Mouse (Mus musculus) stomach, adult 2 months (tissue): ENCODE data around the gene 1520401A03Rik. TPM values are rescaled to one million over a fixed set of nuclear protein-coding genes. Genes with fewer than 3 reads are reported as not detected.

Source experiments
- polyA plus RNA-seq: library from polyadenylated mRNA; depleted of rRNA; stranded (reverse); fragments of >200 nt; gene quantifications from 2 replicates; pipeline ENCODE4 v1.2.3, GENCODE M21; 2012; rRNA removed

The 1520401A03Rik gene
- not detected in 2 replicates for polyA plus RNA-seq

GRCm38 (mm10) chr17:23722376-23723125 lies at the start of gene 1520401A03Rik:
Gene 1520401A03Rik (minus strand): TSS chr17:23722783.

GRCm38 (mm10) chr17:23771284-23772218 lies 49.0 kb upstream of the 1520401A03Rik start, which contains the start of gene Flywch1:
Gene Flywch1 (minus strand): TSS chr17:23771602.

DNA sequence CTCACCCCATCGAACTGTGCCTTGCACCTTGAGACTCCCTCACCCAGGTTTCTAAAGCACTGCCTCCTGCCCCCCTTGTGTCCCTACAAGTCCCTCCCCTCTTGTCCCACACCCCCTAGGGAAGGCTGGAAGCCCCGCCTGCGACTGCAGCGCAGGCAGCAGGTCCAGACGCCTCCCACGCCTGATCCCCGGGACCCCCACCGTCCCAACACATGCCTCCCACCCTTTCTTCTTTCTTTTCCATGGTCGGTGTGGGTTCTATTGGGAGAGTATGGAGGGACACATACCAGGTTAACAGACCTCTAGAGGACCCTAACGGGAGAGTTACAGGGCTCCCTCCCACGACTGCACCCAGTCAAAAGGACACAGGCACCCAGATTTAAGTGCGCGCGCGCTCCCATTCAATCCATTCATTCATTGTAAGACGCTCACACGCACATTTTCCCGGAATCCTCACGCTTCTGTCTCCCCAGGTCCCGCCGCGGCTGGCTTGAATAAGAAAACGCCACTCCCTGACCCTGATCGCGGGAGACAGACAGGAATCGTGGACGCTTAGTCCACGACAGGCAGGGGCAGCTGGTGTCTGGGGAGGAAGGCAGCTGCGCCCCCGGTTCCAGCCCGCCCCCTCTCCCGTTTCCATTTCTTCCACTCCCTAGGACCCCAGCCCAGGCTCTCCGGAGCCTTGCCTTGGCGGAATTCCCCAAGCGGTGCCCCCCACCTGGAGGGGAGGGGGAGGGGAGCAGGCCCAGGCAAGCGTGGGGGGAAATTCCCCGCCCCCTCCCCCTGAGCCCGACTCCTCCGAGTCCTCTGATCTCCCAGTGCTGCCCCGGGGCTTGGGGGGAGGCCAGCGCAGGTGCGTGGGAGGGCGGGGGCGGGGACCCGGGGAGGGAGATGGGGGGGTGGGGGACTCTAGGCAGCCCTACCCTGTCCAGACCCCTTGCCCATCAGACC lies 23.0 kb upstream of the 1520401A03Rik start, which contains the start of gene Kremen2:
TSS of gene Kremen2 (minus strand) at position 533 of the 951 bp plus-strand sequence.

GRCm38 (mm10) chr17:23740598-23741021 lies 18.0 kb upstream of the 1520401A03Rik start, which contains the start of gene Paqr4:
Gene Paqr4 (minus strand): TSS chr17:23740867.

DNA sequence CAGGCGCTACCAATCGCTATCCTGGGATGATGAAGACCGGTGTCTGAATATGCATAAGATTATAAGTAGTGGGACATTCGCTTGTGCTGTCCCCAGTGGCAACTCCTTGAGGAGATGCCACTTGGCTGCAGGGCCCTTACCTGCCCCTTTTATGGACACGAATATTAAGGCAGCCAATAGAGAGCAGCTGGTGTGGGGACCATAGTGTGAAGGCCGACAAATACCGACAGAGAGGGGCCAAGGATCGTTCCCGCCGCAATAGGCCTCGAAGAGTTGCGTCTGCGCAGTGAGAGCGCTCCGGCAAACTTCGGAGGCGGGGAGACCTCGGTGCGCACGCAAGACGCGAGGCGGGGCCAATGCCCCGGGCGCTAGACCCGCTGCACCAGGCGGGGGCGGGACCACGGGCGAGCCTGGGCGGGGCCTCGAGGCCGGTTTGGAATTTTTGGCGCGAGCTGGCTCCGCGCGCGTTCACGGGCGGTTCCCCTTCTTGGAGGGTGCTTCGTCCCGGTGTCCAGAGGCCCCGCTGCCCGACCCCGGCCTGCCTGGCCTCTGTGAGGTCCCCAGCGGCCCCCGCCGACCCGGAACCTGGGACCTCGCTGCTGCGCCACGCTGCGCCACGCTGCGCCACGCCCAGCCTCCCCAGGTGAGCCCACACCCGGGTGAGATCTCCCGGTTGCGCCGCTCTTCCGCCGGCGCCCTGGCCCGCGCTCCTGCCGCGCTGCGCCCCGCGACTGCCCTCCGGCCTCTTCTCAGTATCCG lies 3.6 kb upstream of the 1520401A03Rik start, which contains the start of gene Pkmyt1:
TSS of gene Pkmyt1 (plus strand) at position 338 of the 759 bp plus-strand sequence.

GRCm38 (mm10) chr17:23683856-23684672 lies 38.5 kb downstream of the 1520401A03Rik start, which contains the start of gene Cldn9:
Gene Cldn9 (minus strand): TSS chr17:23684026.

DNA sequence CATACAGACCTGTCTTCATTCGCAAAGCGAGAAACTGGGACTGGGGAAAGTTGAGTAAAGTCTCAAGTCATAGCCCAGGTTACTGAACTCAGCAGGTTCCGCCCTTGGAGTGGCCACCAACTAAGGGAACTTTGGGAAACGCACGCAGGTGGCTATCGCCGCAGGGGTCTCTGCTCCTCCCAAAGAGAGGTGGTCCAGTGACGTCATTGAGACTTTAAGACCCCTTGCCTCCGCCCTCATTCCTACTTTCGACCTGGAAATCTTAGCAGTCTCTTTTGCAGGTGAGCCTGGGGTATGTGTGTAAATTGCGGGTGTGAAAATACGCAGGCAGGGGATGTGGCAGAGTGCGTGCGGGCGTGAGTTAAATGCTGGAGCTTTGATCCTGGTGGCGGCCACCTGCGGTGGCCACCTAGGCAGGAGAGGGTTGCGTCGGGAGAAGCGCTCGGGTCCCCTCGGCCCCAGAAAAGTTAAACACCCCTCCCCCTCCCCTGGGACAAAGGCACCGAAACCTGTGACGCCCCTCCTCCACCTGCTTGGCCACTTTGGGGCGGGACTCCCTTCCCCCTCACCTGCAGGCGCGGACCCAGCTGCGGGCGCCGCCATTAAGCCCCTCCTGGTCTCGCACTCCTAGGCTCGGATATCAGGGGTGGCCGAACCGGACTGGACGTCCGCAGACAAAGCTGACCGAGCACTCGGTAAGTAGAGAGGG lies 43.3 kb downstream of the 1520401A03Rik start, which contains the start of gene Cldn6:
TSS of gene Cldn6 (plus strand) at position 123 of the 709 bp plus-strand sequence.

GRCm38 (mm10) chr17:23677236-23677679 lies 45.3 kb downstream of the 1520401A03Rik start, which contains the start of gene Tnfrsf12a:
Gene Tnfrsf12a (minus strand): TSS chr17:23677468.

GRCm38 (mm10) chr17:23673424-23674073 lies 49.0 kb downstream of the 1520401A03Rik start, which contains the start of the genes Hcfc1r1 and Thoc6:
Gene Hcfc1r1 (plus strand): TSS chr17:23673596.
Gene Thoc6 (minus strand): TSS chr17:23673882.

DNA sequence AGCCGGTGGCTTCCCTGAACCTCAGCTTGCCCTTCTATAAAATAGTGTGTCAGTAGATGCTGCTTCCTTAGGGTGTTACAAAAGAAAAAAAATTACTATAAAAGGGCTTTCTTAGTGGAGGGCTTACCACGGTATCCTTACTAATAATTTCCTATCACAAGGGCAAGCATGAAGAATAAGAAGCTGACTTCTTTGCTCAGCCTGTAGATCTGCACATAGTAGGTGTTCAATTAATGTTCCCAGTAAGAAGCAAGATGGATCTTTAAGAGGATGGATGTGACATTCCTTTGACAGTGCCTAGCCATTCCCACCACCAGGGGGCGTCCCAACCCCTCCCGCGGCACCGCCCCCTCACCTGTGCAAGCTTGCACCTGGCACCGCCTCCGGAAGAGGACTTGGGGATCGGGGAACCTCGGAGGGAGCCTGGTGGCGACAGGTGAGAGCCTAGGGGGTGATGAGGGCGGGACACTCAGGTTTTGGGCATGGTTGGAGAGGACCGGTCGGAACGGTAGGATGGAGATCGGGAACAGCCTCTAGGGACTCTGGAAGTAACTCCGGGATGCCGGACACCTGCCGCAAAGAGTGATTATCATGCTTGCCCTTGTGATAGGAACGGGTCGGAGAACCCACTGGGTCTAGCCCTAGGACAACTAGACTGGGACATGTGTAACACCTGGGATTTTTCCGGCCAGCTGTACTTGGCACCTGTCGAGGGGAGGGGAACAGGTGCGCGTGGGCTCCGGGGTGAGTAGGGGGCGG lies 62.3 kb downstream of the 1520401A03Rik start, which contains the start of gene Bicdl2:
TSS of gene Bicdl2 (plus strand) at position 390 of the 759 bp plus-strand sequence.

Other genes with a start within 250 kb of the 1520401A03Rik start
- gene Vmn2r117, start 243.1 kb downstream of the 1520401A03Rik start, polyA plus RNA-seq: not detected in 2 replicates
- gene Zfp213, start 158.5 kb downstream of the 1520401A03Rik start, polyA plus RNA-seq: 6.8 and 7.8 TPM in 2 replicates
- gene Zfp13, start 123.3 kb downstream of the 1520401A03Rik start, polyA plus RNA-seq: 7.4 and 8.7 TPM in 2 replicates
- gene Zscan10, start 121.9 kb downstream of the 1520401A03Rik start, polyA plus RNA-seq: 0.06 TPM in 1 of 2 replicates, not detected in the other
- gene Mmp25, start 77.5 kb downstream of the 1520401A03Rik start, polyA plus RNA-seq: 0.51 and 0.68 TPM in 2 replicates
- 11.4 and 11.9 TPM in 2 replicates for gene Bicdl2, start 62.3 kb downstream of the 1520401A03Rik start, polyA plus RNA-seq
- 586 and 660 TPM in 2 replicates for gene Hcfc1r1, start 49.2 kb downstream of the 1520401A03Rik start, polyA plus RNA-seq
- 11.5 and 15.7 TPM in 2 replicates for gene Thoc6, start 48.9 kb downstream of the 1520401A03Rik start, polyA plus RNA-seq
- 20.9 and 37.2 TPM in 2 replicates for gene Tnfrsf12a, start 45.3 kb downstream of the 1520401A03Rik start, polyA plus RNA-seq
- gene Cldn6, start 43.5 kb downstream of the 1520401A03Rik start, polyA plus RNA-seq: 0.08 and 0.19 TPM in 2 replicates
- gene Cldn9, start 38.8 kb downstream of the 1520401A03Rik start, polyA plus RNA-seq: not detected in 2 replicates
- 22.3 and 33.2 TPM in 2 replicates for gene Pkmyt1, start 3.6 kb upstream of the 1520401A03Rik start, polyA plus RNA-seq
- gene Paqr4, start 18.1 kb upstream of the 1520401A03Rik start, polyA plus RNA-seq: 95.8 and 156 TPM in 2 replicates
- gene Kremen2, start 23.1 kb upstream of the 1520401A03Rik start, polyA plus RNA-seq: 3.2 and 6.6 TPM in 2 replicates
- 11.7 and 13.7 TPM in 2 replicates for gene Flywch1, start 48.8 kb upstream of the 1520401A03Rik start, polyA plus RNA-seq
- gene Flywch2, start 63.3 kb upstream of the 1520401A03Rik start, polyA plus RNA-seq: 3.7 and 5.8 TPM in 2 replicates
- 196 and 280 TPM in 2 replicates for gene Srrm2, start 67.7 kb upstream of the 1520401A03Rik start, polyA plus RNA-seq
- gene Elob, start 106.4 kb upstream of the 1520401A03Rik start, polyA plus RNA-seq: 361 and 511 TPM in 2 replicates
- 0.04 and 0.39 TPM in 2 replicates for gene Prss33, start 113.3 kb upstream of the 1520401A03Rik start, polyA plus RNA-seq
- gene Prss32, start 121.1 kb upstream of the 1520401A03Rik start, polyA plus RNA-seq: 9.4 and 22.5 TPM in 2 replicates
- gene Prss41, start 121.4 kb upstream of the 1520401A03Rik start, polyA plus RNA-seq: 0.24 and 1.5 TPM in 2 replicates
- not detected in 2 replicates for gene Prss21, start 145.3 kb upstream of the 1520401A03Rik start, polyA plus RNA-seq
- not detected in 2 replicates for gene Dcpp1, start 158.1 kb upstream of the 1520401A03Rik start, polyA plus RNA-seq
- gene Dcpp2, start 158.1 kb upstream of the 1520401A03Rik start, polyA plus RNA-seq: not detected in 2 replicates
- gene Dcpp3, start 194.7 kb upstream of the 1520401A03Rik start, polyA plus RNA-seq: not detected in 2 replicates
- gene Sbp, start 218.9 kb upstream of the 1520401A03Rik start, polyA plus RNA-seq: not detected in 2 replicates
- gene Sbpl, start 232.5 kb upstream of the 1520401A03Rik start, polyA plus RNA-seq: not detected in 2 replicates